Mouse (Mus musculus) lung, adult 10 weeks (tissue): Measurements from ENCODE around the gene Zfp248. TPM values are rescaled to one million over a fixed set of nuclear protein-coding genes. Genes with fewer than 3 reads are reported as not detected.

ENCODE experiments used
- polyA plus RNA-seq: library from polyadenylated mRNA; stranded (reverse); fragments of 350-450 nt; fragmentation: Illumina TruSeq; extraction: RNeasy Lipid Tissue Mini Kit (QIAGEN cat#74804); gene quantifications from one replicate; pipeline ENCODE4 v1.2.3, GENCODE M21; 2014; ENCODE audit warnings: low read depth, low replicate concordance; ENCODE audit not compliant: insufficient read depth

Zfp248 gene
- polyA plus RNA-seq = 1.8 TPM

GRCm38 (mm10) chr6:118455042-118455631 is at the start of gene Zfp248:
Gene Zfp248 (minus strand): TSS chr6:118455528.

GRCm38 (mm10) chr6:118478957-118479708 is 23.8 kb upstream of the Zfp248 start, which contains the start of gene Zfp9:
Gene Zfp9 (minus strand): TSS chr6:118479320.

DNA sequence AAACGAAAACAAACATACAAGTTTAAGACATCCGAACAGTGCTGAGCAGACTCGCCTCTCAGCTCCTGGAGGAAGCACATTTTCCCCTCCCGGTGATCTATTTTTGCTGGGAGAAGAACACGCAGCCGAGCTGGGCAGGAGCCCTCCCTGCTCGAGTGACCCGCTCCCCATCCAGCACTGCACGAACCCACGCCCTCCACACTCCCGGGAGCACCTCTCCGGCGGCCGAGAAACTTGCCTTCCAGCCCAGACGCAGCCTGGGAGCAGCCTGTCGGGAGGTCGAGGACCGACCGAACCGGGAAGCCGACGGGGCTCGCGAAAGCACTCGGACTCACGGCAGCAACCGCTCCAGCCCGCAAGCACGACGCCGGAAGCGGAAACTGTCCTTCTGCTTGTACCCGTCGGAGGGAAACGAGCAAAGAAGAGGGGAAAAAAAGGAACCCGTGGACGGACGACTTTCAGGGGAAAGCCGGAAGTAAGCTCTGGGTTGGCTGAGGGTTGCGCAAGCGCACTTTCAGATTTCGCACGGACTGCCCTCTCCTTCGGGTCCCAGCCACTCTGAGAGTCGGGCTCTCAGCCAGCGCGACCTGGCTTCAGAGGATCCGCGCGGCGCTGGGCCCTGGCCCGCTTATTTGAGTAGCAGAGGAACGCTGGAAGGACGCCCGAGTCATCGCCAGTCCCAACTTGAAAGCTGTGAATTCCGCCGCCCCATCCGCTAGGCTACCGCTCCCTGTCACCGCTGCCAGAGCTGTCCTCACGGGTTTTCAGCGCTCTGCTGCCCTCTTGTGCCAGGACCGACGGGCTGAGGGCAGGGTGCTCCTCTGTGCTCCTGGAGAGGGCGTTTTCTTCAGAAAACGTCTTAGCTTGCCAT is 36.0 kb downstream of the Zfp248 start, which contains the start of gene Bms1:
Gene Bms1, minus strand, starts transcription at position 425 of the 871 bp plus-strand sequence.

Other genes starting within 250 kb of the Zfp248 start
- 10.9 TPM for gene Bms1, start 36.1 kb downstream of the Zfp248 start, polyA plus RNA-seq
- gene Zfp9, start 23.8 kb upstream of the Zfp248 start, polyA plus RNA-seq = 3.1 TPM
- gene Ankrd26, start 106.7 kb upstream of the Zfp248 start, polyA plus RNA-seq = 1.0 TPM